Mouse (Mus musculus) MEL (cell line): ENCODE measurements at regions not wholly inside any gene's neighbourhood (a gene's known extent, or its start where the extent isn't known, plus 50 kb on each side); places are given as distances from the start of the nearest gene placed in this dataset.

Experiments used
- CTCF ChIP-seq, 3 experiments: IDR thresholded peaks in 2 of 3; conservative IDR thresholded peaks in 1 of 3; 2 replicates each; pipeline ENCODE4 v1.5.1; 2011 to 2012; ENCODE audit warnings: low read length in 3 of 3, low read depth in 2 of 3, mild to moderate bottlenecking in 2 of 3, improper control_type of control experiment in 1 of 3, inconsistent platforms in 1 of 3, mixed read lengths in 1 of 3, moderate library complexity in 1 of 3; ENCODE audit not compliant: control insufficient read depth in 1 of 3, insufficient read depth in 1 of 3, poor library complexity in 1 of 3, severe bottlenecking in 1 of 3
- GATA1 ChIP-seq: IDR thresholded peaks from 2 replicates; pipeline ENCODE4 v1.6.1; 2011; ENCODE audit warnings: low read depth, low read length, improper control_type of control experiment
- TCF12 ChIP-seq: IDR thresholded peaks from 2 replicates; pipeline ENCODE4 v1.6.1; 2014; ENCODE audit warnings: low read depth, mild to moderate bottlenecking, inconsistent platforms, low read length, improper control_type of control experiment, moderate library complexity

- TF ChIP-seq TCF12 (no peak), GATA1 (no peak), CTCF (IDR thresholded peaks at IDR 0.05 in 2 of 3, conservative IDR thresholded peaks at IDR 0.05 in 1 of 3; ENCODE audit: control insufficient read depth in 1 of 3, insufficient read depth in 1 of 3, low read depth in 2 of 3, low read length in 3 of 3, poor library complexity in 1 of 3, severe bottlenecking in 1 of 3) (no peak)
These were observed 194.7 kb downstream of the Gm765 start for GRCm38 (mm10) chr6:98147855-98148254.
